Mouse (Mus musculus) right cerebral cortex, postnatal 4 days (tissue): ENCODE measurements around the gene Bax.

Experiments
- DNase-seq: peaks from one replicate; pipeline ENCODE4 v3.0.0-alpha.2; 2022

Gene Bax

GRCm38 (mm10) chr7:45413864-45414739 lies 52.6 kb downstream of the Bax start:
- DNase-seq, result no peak

- no peak for DNase-seq
Measured at GRCm38 (mm10) chr7:45413113-45413863, 53.4 kb downstream of the Bax start, which contains the start of gene Ntf5. Ntf5 (plus strand) TSS chr7:45413695.

GRCm38 (mm10) chr7:45412421-45412820 lies 54.3 kb downstream of the Bax start:
- no peak for DNase-seq
